Comparison of ENCODE assay signal across 28 mouse cellular contexts in the genomic region with DNA sequence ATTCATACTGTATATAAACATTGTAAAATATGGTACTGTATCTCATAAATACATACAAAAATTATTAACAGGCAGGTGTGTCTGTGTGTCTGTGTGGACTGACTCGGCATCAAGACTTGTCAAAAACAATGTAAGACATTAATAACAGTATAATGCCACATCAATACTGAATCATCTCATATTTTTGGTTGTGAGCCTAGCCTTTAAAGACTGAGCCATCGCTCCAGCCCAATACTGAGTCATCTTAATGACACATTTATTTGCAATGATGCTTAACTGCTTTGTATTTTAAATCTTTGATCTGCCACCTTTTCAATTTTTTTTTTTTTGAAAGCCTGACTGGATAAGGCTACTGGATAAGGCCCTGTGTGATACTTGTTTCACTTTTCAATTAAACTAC. TPM values are rescaled to one million over a fixed set of nuclear protein-coding genes. Genes with fewer than 3 reads are reported as not detected.
"Had no signal": no experiment of that assay in that cellular context is flagged by ENCODE, and none has a peak within 500 bp of the region (broad histone marks: within the 10 kb centered on the region; RNA-seq: fewer than 3 reads in every experiment).

No protein-coding gene starts in this region.

- H3K9ac ChIP-seq: heart, embryonic 12.5 days; hindbrain, embryonic 12.5 days; hindbrain, embryonic 14.5 days; intestine, embryonic 15.5 days; limb, embryonic 12.5 days; liver, embryonic 13.5 days had no signal

- H3K27ac ChIP-seq: heart, embryonic 10.5 days; hindbrain, embryonic 10.5 days; hindbrain, embryonic 12.5 days; hindbrain, embryonic 14.5 days; intestine, embryonic 15.5 days; limb, embryonic 10.5 days; limb, embryonic 12.5 days; liver, embryonic 13.5 days had no signal

- H3K4me1 ChIP-seq: hindbrain, embryonic 12.5 days; liver, embryonic 13.5 days had no signal

- ATAC-seq: hindbrain, embryonic 16.5 days; inflammation-experienced regulatory T-cells, adult 6 months; intestine, embryonic 15.5 days; intestine, postnatal 0 days had no signal

- H3K4me3 ChIP-seq: gastrocnemius, adult 2 months; heart, embryonic 10.5 days; heart, embryonic 12.5 days; hindbrain, embryonic 10.5 days; hindbrain, embryonic 12.5 days; intestine, embryonic 15.5 days; limb, embryonic 10.5 days; limb, embryonic 12.5 days; liver, embryonic 13.5 days had no signal

- H3K4me2 ChIP-seq: heart, embryonic 12.5 days; hindbrain, embryonic 12.5 days; hindbrain, embryonic 14.5 days; intestine, embryonic 15.5 days; limb, embryonic 12.5 days; liver, embryonic 11.5 days; liver, embryonic 13.5 days had no signal

- H3K27me3 ChIP-seq: heart, embryonic 12.5 days; hindbrain, embryonic 12.5 days; intestine, embryonic 15.5 days; limb, embryonic 12.5 days; liver, embryonic 13.5 days had no signal

- H3K9me3 ChIP-seq: heart, embryonic 10.5 days; heart, embryonic 12.5 days; hindbrain, embryonic 10.5 days; hindbrain, embryonic 12.5 days; intestine, embryonic 15.5 days; limb, embryonic 10.5 days; limb, embryonic 12.5 days; liver, embryonic 13.5 days had no signal

- DNase-seq: gastrocnemius, adult 2 months; gastrocnemius, postnatal 10 days; gastrocnemius, postnatal 25 days; heart, adult 18-20 months; heart, postnatal 14 days; heart, postnatal 4 days; kidney, adult 18-20 months; kidney, adult 8-10 months; kidney, postnatal 10 days; kidney, postnatal 25 days; kidney, postnatal 4 days; layer of hippocampus, adult 9-11 months; layer of hippocampus, postnatal 36 days; liver; liver, embryonic 13.5 days had no signal

- H3K36me3 ChIP-seq: heart, embryonic 10.5 days; heart, embryonic 12.5 days; hindbrain, embryonic 10.5 days; hindbrain, embryonic 12.5 days; intestine, embryonic 15.5 days; limb, embryonic 10.5 days; limb, embryonic 12.5 days; liver, embryonic 13.5 days had no signal

RNA-seq across cellular contexts. Expression of a gene that starts 44.9 kb away (rescaled TPM):
- total RNA-seq: granulocyte monocyte progenitor cell, adult 5-6 weeks had no signal
- polyA plus RNA-seq: inflammation-experienced regulatory T-cells, adult 6 months had no signal
